Mouse (Mus musculus): ENCODE measurements around the gene Dnajc17.

- TF ChIP-seq POLR2A (IDR thresholded peaks at IDR 0.05; ENCODE audit: borderline replicate concordance, low read depth, low read length) (no peak), CTCF (IDR thresholded peaks at IDR 0.05; ENCODE audit: low read depth, low read length) (no peak)
Observed at GRCm38 (mm10) chr2:119170282-119170681, 38.3 kb downstream of the Dnajc17 start.

Measured in bone marrow macrophage, adult 2 months (primary cell).